Mouse (Mus musculus) embryonic facial prominence, embryonic 14.5 days (tissue): Measurements from ENCODE around the gene Eif4enif1. TPM values are rescaled to one million over a fixed set of nuclear protein-coding genes. Genes with fewer than 3 reads are reported as not detected.

ENCODE experiments used
- ATAC-seq: fragments of 200-750 bp; cut with Nextera tagmentation; 2 replicates; pipeline ENCODE4 v1.8.0; 2017; ENCODE audit warnings: low read depth, moderate number of reproducible peaks, moderate TSS enrichment
- DNase-seq: peaks from one replicate; pipeline ENCODE4 v3.0.0-alpha.2; 2015; ENCODE audit warnings: low spot score
- H3K27ac ChIP-seq: fragments of 300-500 bp; sonication (generic); replicated peaks from 2 replicates; pipeline ENCODE4 v1.5.1; 2014; ENCODE audit warnings: low read depth, mild to moderate bottlenecking, low read length, moderate library complexity
- H3K27me3 ChIP-seq: fragments of 300-500 bp; sonication (generic); replicated peaks from 2 replicates; pipeline ENCODE4 v1.6.1; 2014; ENCODE audit warnings: low read length; ENCODE audit not compliant: control insufficient read depth, insufficient read depth
- H3K36me3 ChIP-seq: fragments of 300-500 bp; sonication (generic); 2 replicates; pipeline ENCODE4 v1.6.1; 2014; ENCODE audit warnings: low read length, mixed read lengths; ENCODE audit not compliant: control insufficient read depth, insufficient read depth
- H3K4me1 ChIP-seq: fragments of 300-500 bp; sonication (generic); 2 replicates; pipeline ENCODE4 v1.6.1; 2014; ENCODE audit warnings: antibody characterized with exemption, low read length; ENCODE audit not compliant: control insufficient read depth, insufficient read depth
- H3K4me2 ChIP-seq: fragments of 300-500 bp; sonication (generic); 2 replicates; pipeline ENCODE4 v1.6.1; 2014; ENCODE audit warnings: low read depth, mild to moderate bottlenecking, low read length, moderate library complexity, mixed read lengths
- H3K4me3 ChIP-seq: fragments of 300-500 bp; sonication (generic); 2 replicates; pipeline ENCODE4 v1.5.1; 2014; ENCODE audit warnings: low read depth, mild to moderate bottlenecking, low read length
- H3K9ac ChIP-seq: fragments of 300-500 bp; sonication (generic); 2 replicates; pipeline ENCODE4 v1.6.1; 2014; ENCODE audit warnings: low read depth, mild to moderate bottlenecking, low read length, moderate library complexity, mixed read lengths
- H3K9me3 ChIP-seq: fragments of 300-500 bp; sonication (generic); 2 replicates; pipeline ENCODE4 v1.6.1; 2016; ENCODE audit warnings: low read length; ENCODE audit not compliant: control insufficient read depth
- whole genome bisulfite sequencing: fragments of 180-500 bp; shearing (Covaris S2); extraction: QIAGEN DNeasy Blood & Tissue Kit; methylation state at CpG from one replicate; pipeline ENCODE4 v1.1.7; 2014; 5-methylcytosine and 5-hydroxymethylcytosine counted together
- polyA plus RNA-seq: library from polyadenylated mRNA; unstranded; fragments of >200 nt; fragmentation: Nextera tagmentation; extraction: Ambion mirVana; gene quantifications from 2 replicates; pipeline ENCODE4 v1.2.1, GENCODE M21; 2014

The Eif4enif1 gene
- polyA plus RNA-seq, 1 experiment from 2014 or later, result 38.8 TPM

DNA sequence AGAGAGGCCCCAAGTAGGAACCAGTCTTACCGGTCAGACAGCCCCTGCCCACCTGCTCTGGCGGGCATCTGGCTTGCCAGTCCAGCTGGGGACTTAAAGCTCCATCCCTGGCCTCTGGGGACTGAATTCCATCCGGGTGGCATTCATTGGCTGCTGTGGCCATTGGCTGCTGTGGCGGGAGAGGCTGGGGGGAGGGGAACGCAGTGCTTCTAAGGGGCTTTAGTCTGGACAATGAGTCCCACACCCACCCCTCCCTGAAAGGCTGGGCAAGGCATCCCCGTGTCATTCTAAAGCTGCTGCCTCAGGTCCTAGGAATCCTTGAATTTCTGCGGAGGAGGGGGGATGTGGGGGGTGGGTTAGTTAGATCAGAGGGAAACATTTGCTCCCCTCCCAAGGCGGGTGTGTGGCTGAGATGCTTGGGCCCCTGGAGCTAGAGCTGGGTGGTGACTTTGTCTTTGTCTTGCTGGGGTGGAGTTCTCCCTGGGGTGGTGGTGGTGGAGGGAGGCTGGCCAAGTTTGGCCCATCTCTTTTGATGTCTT lies 90.6 kb downstream of the Eif4enif1 start:
- ATAC-seq (peak; percentile 17), DNase-seq (peak; percentile 92)
- Histone ChIP-seq H3K27me3 (no peaks in the 10 kb centered on the region), H3K9ac (peak overlapping the region; percentile 97), H3K4me2 (peak overlapping the region; percentile 100), H3K4me3 (peak overlapping the region; percentile 88), H3K27ac (peak overlapping the region; percentile 100), H3K36me3 (peaks cover 49% of the 10 kb centered on the region), H3K9me3 (no peaks in the 10 kb centered on the region), H3K4me1 (peaks cover 22% of the 10 kb centered on the region)
- 0% methylated on average over 8 of the region's 8 CpGs for WGBS

DNA sequence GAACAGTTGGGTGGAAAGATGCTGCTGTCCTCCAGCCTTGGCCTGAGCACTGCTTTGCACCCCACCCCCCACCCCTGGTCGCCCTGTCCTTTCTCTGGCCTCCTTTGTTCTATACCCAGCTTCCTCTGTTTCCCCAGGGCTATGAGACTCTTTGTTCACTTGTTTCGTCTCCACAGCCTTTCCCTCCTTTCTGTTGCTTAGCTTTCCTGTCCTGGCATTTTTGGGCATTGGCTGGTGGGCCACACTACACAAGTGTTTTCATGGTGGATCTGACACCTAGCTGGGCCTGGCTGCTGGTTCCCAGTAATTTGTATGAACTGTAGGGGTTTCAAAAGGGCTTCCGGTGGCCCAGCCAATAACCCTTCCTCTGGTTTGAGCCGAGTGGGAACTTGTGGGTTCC lies 91.2 kb downstream of the Eif4enif1 start:
- peaks cover 22% of the 10 kb centered on the region for H3K4me1 ChIP-seq
- no peaks in the 10 kb centered on the region for H3K27me3 ChIP-seq
- no peaks in the 10 kb centered on the region for H3K9me3 ChIP-seq
- ATAC-seq, result no peak
- H3K4me2 ChIP-seq, result peak overlapping the region; percentile 100
- H3K36me3 ChIP-seq, result peaks cover 55% of the 10 kb centered on the region
- WGBS, result 23% methylated on average over 4 of the region's 4 CpGs
- H3K4me3 ChIP-seq, result peak overlapping the region; percentile 88
- no peak for DNase-seq
- peak overlapping the region; percentile 100 for H3K27ac ChIP-seq
- peak overlapping the region; percentile 97 for H3K9ac ChIP-seq

Other genes starting within 250 kb of the Eif4enif1 start
- 9.8 and 9.9 TPM in 2 replicates for gene Sfi1, start 8.9 kb upstream of the Eif4enif1 start, polyA plus RNA-seq
- gene Drg1, start 64.0 kb downstream of the Eif4enif1 start, polyA plus RNA-seq, result 177 and 190 TPM in 2 replicates
- 35.3 and 41.0 TPM in 2 replicates for gene Patz1, start 86.5 kb downstream of the Eif4enif1 start, polyA plus RNA-seq
- 14.4 and 16.2 TPM in 2 replicates for gene Pik3ip1, start 128.0 kb downstream of the Eif4enif1 start, polyA plus RNA-seq
- 63.8 and 74.8 TPM in 2 replicates for gene Limk2, start 206.8 kb downstream of the Eif4enif1 start, polyA plus RNA-seq
- 37.1 and 40.3 TPM in 2 replicates for gene Rnf185, start 250.0 kb downstream of the Eif4enif1 start, polyA plus RNA-seq